Mouse (Mus musculus) C2C12 (cell line): ENCODE measurements around the gene Gm20908. TPM values are rescaled to one million over a fixed set of nuclear protein-coding genes. Genes with fewer than 3 reads are reported as not detected.
"Not testable (repeated sequence)": the region's sequence is repeated elsewhere in the genome, so short reads cannot be mapped to it uniquely, and the experiment has no call there.

Experiments used
- H3K27me3 ChIP-seq: one replicate; pipeline ENCODE4 v1.6.1; 2011; ENCODE audit not compliant: control insufficient read depth, insufficient read depth, insufficient read length
- H3K36me3 ChIP-seq: one replicate; pipeline ENCODE4 v1.6.1; 2011; ENCODE audit not compliant: control insufficient read depth, insufficient read depth
- H3K4me3 ChIP-seq: one replicate; pipeline ENCODE4 v1.5.1; 2011; ENCODE audit warnings: mild to moderate bottlenecking, control low read depth; ENCODE audit not compliant: poor library complexity, insufficient read depth, severe bottlenecking
- H3K79me2 ChIP-seq: one replicate; pipeline ENCODE4 v1.6.1; 2011; ENCODE audit not compliant: control insufficient read depth, insufficient read depth
- H3K79me3 ChIP-seq: one replicate; pipeline ENCODE4 v1.6.1; 2011; ENCODE audit warnings: low read depth, control low read depth
- H3ac ChIP-seq: one replicate; pipeline ENCODE3; 2011; ENCODE audit warnings: low read depth; ENCODE audit not compliant: control insufficient read depth, insufficient read length
- long read RNA-seq, 2 experiments: library from polyadenylated mRNA; unstranded; transcript quantifications; one replicate each; pipeline ENCODE4 v2.0.0; 2019 to 2020
- polyA plus RNA-seq: library from polyadenylated mRNA; unstranded; fragments of >200 nt; fragmentation: generic; extraction: Trizol; gene quantifications from one replicate; pipeline ENCODE4 v1.2.1, GENCODE M21; 2012; ENCODE audit warnings: missing spikeins

Gene Gm20908
- not detected for polyA plus RNA-seq
- long read RNA-seq, experiment 1 = 0 reads
- long read RNA-seq, experiment 2 = 0 reads

GRCm38 (mm10) chrY:64472966-64473365 is at the start of gene Gm20908:
TSS of gene Gm20908 (plus strand) at chrY:64473266.
- not testable (repeated sequence) for H3K79me2 ChIP-seq, H3K4me3 ChIP-seq, H3K79me3 ChIP-seq, H3K36me3 ChIP-seq, H3K27me3 ChIP-seq, H3ac ChIP-seq
